Mouse (Mus musculus) midbrain, embryonic 10.5 days (tissue): Measurements from ENCODE around the gene Exoc4. TPM values are rescaled to one million over a fixed set of nuclear protein-coding genes. Genes with fewer than 3 reads are reported as not detected.

ENCODE experiments used
- DNase-seq: peaks from one replicate; pipeline ENCODE4 v3.0.0-alpha.2; 2017; ENCODE audit warnings: low spot score
- H3K27ac ChIP-seq: fragments of 300-500 bp; sonication (generic); replicated peaks from 2 replicates; pipeline ENCODE4 v1.5.1; 2016; ENCODE audit warnings: mild to moderate bottlenecking
- H3K27me3 ChIP-seq: fragments of 300-500 bp; sonication (generic); 2 replicates; pipeline ENCODE4 v1.6.1; 2016; ENCODE audit warnings: low read depth, mild to moderate bottlenecking; ENCODE audit not compliant: poor library complexity, severe bottlenecking
- H3K36me3 ChIP-seq: fragments of 300-500 bp; sonication (generic); 2 replicates; pipeline ENCODE4 v1.6.1; 2016; ENCODE audit warnings: mild to moderate bottlenecking, moderate library complexity
- H3K4me1 ChIP-seq: fragments of 300-500 bp; sonication (generic); 2 replicates; pipeline ENCODE4 v1.6.1; 2016
- H3K4me3 ChIP-seq: fragments of 300-500 bp; sonication (generic); 2 replicates; pipeline ENCODE4 v1.5.1; 2016; ENCODE audit warnings: mild to moderate bottlenecking, moderate library complexity
- H3K9me3 ChIP-seq: fragments of 300-500 bp; sonication (generic); replicated peaks from 2 replicates; pipeline ENCODE4 v1.6.1; 2016; ENCODE audit warnings: mild to moderate bottlenecking
- WGBS: fragments of 180-500 bp; shearing (Covaris S2); methylation state at CpG from one replicate; pipeline ENCODE4 v1.1.7; 2016; 5-methylcytosine and 5-hydroxymethylcytosine counted together
- polyA plus RNA-seq: library from polyadenylated mRNA; unstranded; fragments of >200 nt; fragmentation: Nextera tagmentation; extraction: Ambion mirVana; gene quantifications from 2 replicates; pipeline ENCODE4 v1.2.1, GENCODE M21; 2016

Gene Exoc4
- polyA plus RNA-seq, 1 experiment from 2014 or later = 36.2 TPM

DNA sequence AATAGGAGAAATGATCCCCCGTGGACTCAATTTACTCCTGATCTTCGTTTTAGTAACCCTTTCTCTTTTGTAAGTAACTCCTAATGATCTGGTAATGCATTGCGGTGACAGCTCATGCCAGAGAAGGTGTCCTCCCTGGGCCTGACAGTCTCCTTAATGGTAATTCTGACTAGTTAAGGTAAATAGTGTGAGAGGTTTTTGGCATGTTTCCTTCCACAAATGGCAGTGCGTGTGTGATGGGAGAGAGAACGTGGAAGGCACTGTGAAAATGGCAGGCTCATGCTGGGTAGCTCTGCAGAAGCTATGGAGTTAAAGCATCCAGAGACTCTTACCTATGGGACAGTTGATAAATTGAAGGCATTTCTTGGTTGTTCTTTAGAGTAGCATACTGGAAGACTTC lies 15.1 kb downstream of the Exoc4 start:
- Histone ChIP-seq H3K27me3 (no peaks in the 10 kb centered on the region), H3K9me3 (no peaks in the 10 kb centered on the region), H3K4me1 (no peaks in the 10 kb centered on the region), H3K27ac (no peak overlapping the region), H3K4me3 (no peak overlapping the region), H3K36me3 (peaks cover 29% of the 10 kb centered on the region)
- DNase-seq = no peak
- WGBS = 91% methylated on average over 5 of the region's 5 CpGs

DNA sequence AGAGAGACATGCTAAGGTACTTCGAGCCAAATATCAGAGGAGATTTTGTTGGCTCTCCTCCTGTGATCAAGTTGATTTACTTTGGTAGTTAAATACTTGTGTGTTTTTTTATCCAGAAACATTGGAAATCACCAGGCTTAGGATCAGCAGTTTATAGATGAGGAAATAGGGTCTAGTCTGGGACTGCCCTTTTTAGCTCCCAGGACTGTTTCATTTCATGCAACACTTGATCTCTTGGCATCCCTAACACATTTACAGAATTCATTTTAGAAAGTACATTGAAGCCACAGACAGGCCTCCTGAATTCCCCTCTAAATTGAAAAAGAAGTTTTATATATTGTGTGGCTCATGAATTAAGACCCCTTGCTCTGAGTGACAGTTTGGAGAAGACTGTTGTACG lies 15.5 kb downstream of the Exoc4 start:
- Histone ChIP-seq H3K9me3 (no peaks in the 10 kb centered on the region), H3K27ac (no peak overlapping the region), H3K4me3 (no peak overlapping the region), H3K4me1 (no peaks in the 10 kb centered on the region), H3K27me3 (no peaks in the 10 kb centered on the region), H3K36me3 (peaks cover 30% of the 10 kb centered on the region)
- WGBS = 95% methylated on average over 2 of the region's 2 CpGs
- DNase-seq = no peak

DNA sequence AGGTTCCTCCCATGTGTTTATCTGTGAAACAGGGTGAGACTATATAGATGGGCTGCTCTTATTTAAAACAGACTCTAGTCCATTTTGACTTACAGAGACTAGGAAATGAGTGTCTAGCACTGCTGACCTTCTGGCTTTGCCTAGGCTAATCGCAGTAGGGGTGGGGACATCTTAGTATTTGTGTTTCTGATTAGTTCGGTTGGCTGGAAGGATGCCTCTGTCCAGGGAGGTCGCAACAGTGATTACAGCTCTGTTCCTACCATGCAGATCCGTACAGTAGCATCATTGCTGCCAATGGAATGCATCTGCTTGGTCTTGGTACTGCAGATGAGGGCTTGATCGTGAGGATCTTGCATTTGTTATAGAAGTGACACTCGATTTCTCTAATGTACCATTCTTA lies 18.7 kb downstream of the Exoc4 start:
- 79% methylated on average over 6 of the region's 6 CpGs for WGBS
- no peak for DNase-seq
- Histone ChIP-seq H3K27ac (no peak overlapping the region), H3K4me1 (no peaks in the 10 kb centered on the region), H3K4me3 (no peak overlapping the region), H3K27me3 (no peaks in the 10 kb centered on the region), H3K9me3 (no peaks in the 10 kb centered on the region), H3K36me3 (peaks cover 40% of the 10 kb centered on the region)

DNA sequence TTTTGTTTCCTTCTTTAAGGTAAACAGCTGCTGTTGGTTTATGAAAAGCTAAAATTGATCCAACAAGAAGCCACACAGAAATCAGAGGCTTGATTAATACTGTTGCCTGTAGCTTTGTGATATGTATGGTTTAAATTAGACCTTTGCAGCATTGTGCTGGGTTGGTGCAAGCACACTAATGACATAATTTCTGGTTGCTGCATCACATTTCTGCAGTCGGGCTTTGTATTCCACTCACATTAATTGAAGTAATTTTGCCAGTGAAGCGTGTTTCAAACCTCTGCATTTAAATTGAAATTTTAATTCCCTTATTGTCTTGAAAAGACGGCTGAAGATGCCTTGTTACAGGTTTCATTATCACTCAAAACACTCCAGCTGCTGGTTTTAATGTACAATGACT lies 34.6 kb downstream of the Exoc4 start:
- no peak for DNase-seq
- Histone ChIP-seq H3K9me3 (no peaks in the 10 kb centered on the region), H3K36me3 (no peaks in the 10 kb centered on the region), H3K4me3 (no peak overlapping the region), H3K4me1 (no peaks in the 10 kb centered on the region; the same call in 1 of the 2 replicates), H3K27me3 (no peaks in the 10 kb centered on the region), H3K27ac (no peak overlapping the region)
- WGBS = 76% methylated on average over 3 of the region's 3 CpGs

DNA sequence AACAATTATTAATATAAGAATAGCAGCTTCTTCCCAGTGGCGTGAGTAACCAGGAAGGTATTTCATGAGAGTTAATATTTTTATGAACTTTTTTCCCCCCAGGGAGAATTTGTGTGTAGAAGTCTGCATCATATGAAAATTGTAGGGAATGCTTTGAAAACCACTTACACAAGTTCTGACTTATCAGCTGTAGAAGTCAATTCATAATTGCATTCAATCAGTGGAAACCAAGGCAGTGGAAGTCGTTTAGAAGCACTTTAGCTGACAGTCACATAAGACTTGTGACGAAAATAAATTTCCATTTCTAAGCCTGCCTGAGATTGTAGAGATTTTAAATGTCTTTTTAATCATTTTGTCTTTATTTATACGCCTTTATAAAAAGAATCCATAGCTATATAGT lies 35.1 kb downstream of the Exoc4 start:
- Histone ChIP-seq H3K4me1 (no peaks in the 10 kb centered on the region; the same call in 1 of the 2 replicates), H3K27me3 (no peaks in the 10 kb centered on the region), H3K9me3 (no peaks in the 10 kb centered on the region), H3K36me3 (no peaks in the 10 kb centered on the region), H3K27ac (no peak overlapping the region), H3K4me3 (no peak overlapping the region)
- 92% methylated on average over 4 of the region's 4 CpGs for WGBS
- no peak for DNase-seq

DNA sequence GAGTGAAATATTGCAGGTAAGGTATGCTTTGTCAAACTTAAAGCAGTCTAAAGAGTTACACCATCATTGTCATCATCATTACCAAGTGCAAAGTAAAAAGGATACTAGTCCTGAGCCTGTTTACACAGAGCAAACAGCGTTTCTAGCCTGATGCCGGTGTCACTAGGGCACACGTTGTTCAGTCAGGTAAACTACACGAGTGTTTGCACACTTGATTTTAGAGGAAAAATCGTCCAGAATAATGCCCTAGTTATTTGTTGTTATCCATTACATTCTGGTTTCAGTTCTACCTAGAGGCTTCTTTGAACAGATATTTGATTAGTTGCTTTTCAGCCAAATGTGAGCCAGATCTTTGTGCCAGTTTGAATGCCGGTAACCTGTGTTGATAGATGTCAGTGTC lies 37.5 kb downstream of the Exoc4 start:
- H3K4me3 ChIP-seq = no peak overlapping the region
- H3K36me3 ChIP-seq = no peaks in the 10 kb centered on the region
- H3K9me3 ChIP-seq = no peaks in the 10 kb centered on the region
- H3K27ac ChIP-seq = no peak overlapping the region
- DNase-seq = no peak
- no peaks in the 10 kb centered on the region for H3K27me3 ChIP-seq
- no peaks in the 10 kb centered on the region; the same call in 1 of the 2 replicates for H3K4me1 ChIP-seq
- 82% methylated on average over 6 of the region's 6 CpGs for WGBS

DNA sequence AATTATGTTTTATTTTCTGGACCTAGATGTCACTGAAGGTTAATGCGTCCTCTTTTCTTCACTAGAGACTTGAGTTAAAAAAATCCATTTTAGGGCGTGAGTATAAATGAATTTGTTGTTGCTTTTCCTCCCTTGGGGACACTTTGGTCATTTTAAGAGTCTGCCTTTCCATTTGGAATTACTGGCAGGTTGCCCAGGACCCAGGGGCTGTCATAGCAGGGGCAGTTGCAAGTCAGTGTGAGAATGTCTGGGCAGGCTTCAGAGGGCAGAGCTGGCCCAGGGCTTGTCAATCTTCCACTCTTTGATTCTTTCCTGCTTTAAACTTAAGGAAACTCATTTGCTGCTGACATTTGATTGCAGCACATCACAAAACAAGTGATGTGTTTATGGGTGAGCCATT lies 45.7 kb downstream of the Exoc4 start:
- Histone ChIP-seq H3K9me3 (no peaks in the 10 kb centered on the region), H3K27me3 (no peaks in the 10 kb centered on the region), H3K27ac (no peak overlapping the region), H3K4me1 (no peaks in the 10 kb centered on the region), H3K36me3 (peaks cover 6% of the 10 kb centered on the region; the same call in 1 of the 2 replicates), H3K4me3 (no peak overlapping the region)
- no peak for DNase-seq
- 89% methylated on average over 2 of the region's 2 CpGs for WGBS

DNA sequence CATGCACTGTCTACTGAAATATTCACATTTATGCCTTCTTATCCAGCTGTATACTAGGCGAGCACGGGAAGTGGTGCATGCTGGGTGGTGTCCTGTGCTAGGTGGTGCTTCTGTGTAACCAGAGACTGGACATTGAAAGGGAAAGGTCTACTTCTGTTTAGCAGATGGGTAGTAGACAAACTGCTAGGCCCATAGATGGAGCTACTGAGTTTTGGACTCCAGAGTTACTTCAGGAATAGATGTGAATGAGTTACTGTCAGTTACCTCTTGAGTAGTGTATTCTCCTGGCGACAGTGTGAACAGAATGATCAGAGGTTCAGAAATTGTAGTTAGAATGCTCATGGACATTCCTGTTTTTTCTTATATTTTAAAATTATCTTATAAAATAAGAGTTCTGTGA lies 48.7 kb downstream of the Exoc4 start:
- 84% methylated on average over 3 of the region's 3 CpGs for WGBS
- no peak for DNase-seq
- Histone ChIP-seq H3K27me3 (no peaks in the 10 kb centered on the region), H3K4me3 (no peak overlapping the region), H3K9me3 (no peaks in the 10 kb centered on the region), H3K27ac (no peak overlapping the region), H3K36me3 (peaks cover 6% of the 10 kb centered on the region; the same call in 1 of the 2 replicates), H3K4me1 (no peaks in the 10 kb centered on the region)

DNA sequence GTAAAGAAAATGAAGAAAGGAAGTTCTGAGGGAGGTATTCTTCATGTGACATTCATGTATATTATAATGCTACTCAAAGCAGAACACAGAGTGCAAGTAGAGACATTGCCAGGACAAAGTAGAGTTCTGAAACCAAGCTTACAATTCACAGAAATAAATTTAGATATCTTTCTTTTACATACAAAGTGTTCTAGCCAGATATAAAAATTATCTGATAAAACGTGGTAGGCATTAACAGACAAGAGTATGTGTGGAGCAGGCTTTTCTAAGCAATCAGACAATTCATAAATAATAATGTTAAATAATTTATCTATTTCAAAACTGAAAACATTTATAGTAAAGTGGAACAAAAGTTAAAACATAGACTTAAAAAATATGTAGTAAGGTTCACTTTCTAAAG lies 49.9 kb downstream of the Exoc4 start:
- Histone ChIP-seq H3K27ac (no peak overlapping the region), H3K4me1 (no peaks in the 10 kb centered on the region), H3K4me3 (no peak overlapping the region), H3K27me3 (no peaks in the 10 kb centered on the region), H3K9me3 (no peaks in the 10 kb centered on the region), H3K36me3 (peaks cover 6% of the 10 kb centered on the region)
- 87% methylated on average over 1 of the region's 1 CpGs for WGBS
- no peak for DNase-seq

DNA sequence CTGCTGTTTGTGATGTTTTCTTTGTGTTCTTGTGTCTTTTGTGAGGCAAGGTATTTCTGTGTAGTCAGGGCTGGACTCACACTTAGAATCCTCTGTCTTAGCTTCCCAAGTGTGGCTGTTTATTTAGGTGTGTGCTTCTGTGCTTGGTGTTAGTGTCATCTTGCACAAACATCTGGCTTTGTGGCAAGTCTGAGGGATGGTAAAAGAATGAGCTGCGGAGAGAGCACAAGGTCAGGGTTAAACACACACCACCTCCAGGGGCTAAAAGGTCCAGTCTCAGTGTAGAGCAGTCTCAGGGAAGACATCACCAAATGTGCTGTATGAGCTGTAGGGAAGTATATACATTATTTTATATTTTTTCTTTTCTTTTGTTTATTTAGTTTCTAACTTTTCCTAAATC lies 57.1 kb downstream of the Exoc4 start:
- 68% methylated on average over 1 of the region's 1 CpGs for WGBS
- H3K27ac ChIP-seq = no peak overlapping the region
- DNase-seq = no peak
- no peaks in the 10 kb centered on the region for H3K27me3 ChIP-seq
- H3K9me3 ChIP-seq = no peaks in the 10 kb centered on the region
- no peak overlapping the region for H3K4me3 ChIP-seq
- peaks cover 5% of the 10 kb centered on the region for H3K4me1 ChIP-seq
- peaks cover 3% of the 10 kb centered on the region; the same call in 1 of the 2 replicates for H3K36me3 ChIP-seq

DNA sequence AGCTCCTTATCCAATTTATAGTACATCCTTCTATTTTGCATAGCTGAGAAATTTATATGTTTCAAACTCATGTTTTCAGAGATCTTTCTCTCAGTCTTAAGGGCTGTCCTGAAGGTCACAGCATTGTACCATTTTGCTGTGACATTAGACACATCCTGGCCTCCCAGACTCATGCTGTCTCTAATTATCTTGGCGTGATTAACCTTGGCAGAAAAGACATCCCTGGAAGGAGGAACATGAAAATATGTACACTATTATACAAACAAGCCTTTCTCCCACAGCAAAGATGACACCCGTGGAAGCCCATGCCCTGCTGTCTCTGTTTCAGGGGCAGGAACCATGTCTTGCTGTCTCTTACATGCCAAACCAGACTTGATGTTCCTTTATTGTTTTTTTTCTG lies 59.8 kb downstream of the Exoc4 start:
- WGBS = 80% methylated on average over 2 of the region's 2 CpGs
- DNase-seq = no peak
- H3K4me1 ChIP-seq = peaks cover 5% of the 10 kb centered on the region
- no peaks in the 10 kb centered on the region for H3K27me3 ChIP-seq
- no peak overlapping the region for H3K27ac ChIP-seq
- H3K36me3 ChIP-seq = 0 out of 2 replicates have a peak, but pooled peaks cover 3% of the 10 kb centered on the region
- no peaks in the 10 kb centered on the region for H3K9me3 ChIP-seq
- no peak overlapping the region for H3K4me3 ChIP-seq

DNA sequence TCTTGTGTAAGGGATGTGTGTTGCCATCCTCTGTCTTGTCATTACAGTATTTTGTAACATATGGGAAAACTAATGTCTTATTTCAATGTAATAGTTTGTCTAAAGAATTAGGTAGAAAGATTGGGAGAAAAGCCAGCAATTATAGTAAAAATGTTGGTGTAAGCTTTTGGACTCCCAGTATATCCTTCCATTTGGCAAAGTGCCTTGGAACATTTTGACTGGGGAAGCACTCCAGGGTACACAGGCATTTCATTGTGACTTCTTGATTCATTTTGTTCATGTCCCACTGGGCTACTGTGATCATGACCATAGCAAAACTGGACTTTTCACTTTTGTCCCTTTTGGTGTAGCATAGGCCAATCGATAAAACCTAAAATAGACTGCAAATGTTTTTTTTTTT lies 61.6 kb downstream of the Exoc4 start:
- H3K27me3 ChIP-seq = no peaks in the 10 kb centered on the region
- H3K27ac ChIP-seq = no peak overlapping the region
- 0 out of 2 replicates have a peak, but pooled peaks cover 3% of the 10 kb centered on the region for H3K36me3 ChIP-seq
- H3K4me1 ChIP-seq = peaks cover 5% of the 10 kb centered on the region
- no peaks in the 10 kb centered on the region for H3K9me3 ChIP-seq
- no peak overlapping the region for H3K4me3 ChIP-seq
- no peak for DNase-seq
- 97% methylated on average over 1 of the region's 1 CpGs for WGBS

DNA sequence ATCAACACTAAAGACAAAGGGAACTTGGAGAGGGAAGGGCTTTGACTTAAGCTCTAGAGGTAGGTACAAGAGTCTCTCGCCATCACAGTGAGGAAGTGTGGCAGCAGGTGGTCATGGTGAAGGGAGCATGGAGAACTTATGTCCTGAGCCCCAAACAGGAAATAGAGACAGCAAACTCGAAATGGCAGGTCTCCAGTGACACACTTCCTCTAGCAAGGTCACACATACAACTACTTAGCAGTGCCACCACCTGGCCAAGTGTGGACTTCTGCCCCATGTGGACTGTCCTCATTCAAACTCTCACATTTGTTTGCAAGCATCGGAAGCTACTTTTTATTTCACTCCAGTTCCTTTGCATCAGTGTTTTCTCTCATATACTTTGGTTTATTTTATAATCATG lies 74.0 kb downstream of the Exoc4 start:
- 81% methylated on average over 3 of the region's 3 CpGs for WGBS
- no peak overlapping the region for H3K4me3 ChIP-seq
- H3K9me3 ChIP-seq = no peaks in the 10 kb centered on the region
- H3K27ac ChIP-seq = no peak overlapping the region
- no peaks in the 10 kb centered on the region for H3K27me3 ChIP-seq
- DNase-seq = no peak
- H3K36me3 ChIP-seq = no peaks in the 10 kb centered on the region
- no peaks in the 10 kb centered on the region for H3K4me1 ChIP-seq

DNA sequence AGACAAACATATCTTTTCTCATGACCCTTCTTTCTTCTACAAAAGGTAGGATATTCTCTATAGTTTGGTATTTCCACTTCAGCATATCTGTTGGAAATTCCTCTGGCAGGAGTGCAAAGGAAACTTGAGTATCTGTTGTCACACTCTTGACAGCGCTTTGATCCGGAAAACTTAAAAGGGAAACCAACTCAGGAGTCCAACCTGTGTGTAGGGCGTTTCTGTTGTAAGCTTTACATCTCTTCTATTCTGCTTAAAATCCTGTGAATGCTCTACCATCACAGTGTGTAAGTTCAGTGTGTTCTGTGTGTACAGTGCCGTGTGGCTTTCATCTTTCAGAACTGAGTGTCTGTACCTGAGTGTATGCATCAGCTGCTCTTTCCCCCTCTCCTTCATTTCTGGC lies 74.5 kb downstream of the Exoc4 start:
- DNase-seq = no peak
- H3K27ac ChIP-seq = no peak overlapping the region
- 91% methylated on average over 4 of the region's 4 CpGs for WGBS

More for the DNA sequence above, 74.5 kb downstream of the Exoc4 start:
- H3K4me1 ChIP-seq = no peaks in the 10 kb centered on the region
- H3K9me3 ChIP-seq = no peaks in the 10 kb centered on the region
- H3K36me3 ChIP-seq = no peaks in the 10 kb centered on the region
- no peaks in the 10 kb centered on the region for H3K27me3 ChIP-seq
- no peak overlapping the region for H3K4me3 ChIP-seq
